Mouse (Mus musculus) kidney, postnatal 25 days (tissue): ENCODE measurements at regions not wholly inside any gene's neighbourhood (a gene's known extent, or its start where the extent isn't known, plus 50 kb on each side); places are given as distances from the start of the nearest gene placed in this dataset.

Experiments used
- DNase-seq, 2 experiments: peaks; one replicate each; pipeline ENCODE4 v3.0.0; 2021; ENCODE audit warnings: mixed read lengths in 2 of 2

- no peak for DNase-seq
Measured at GRCm38 (mm10) chr11:48098063-48098462, 109.3 kb upstream of the Sgcd start.

DNA sequence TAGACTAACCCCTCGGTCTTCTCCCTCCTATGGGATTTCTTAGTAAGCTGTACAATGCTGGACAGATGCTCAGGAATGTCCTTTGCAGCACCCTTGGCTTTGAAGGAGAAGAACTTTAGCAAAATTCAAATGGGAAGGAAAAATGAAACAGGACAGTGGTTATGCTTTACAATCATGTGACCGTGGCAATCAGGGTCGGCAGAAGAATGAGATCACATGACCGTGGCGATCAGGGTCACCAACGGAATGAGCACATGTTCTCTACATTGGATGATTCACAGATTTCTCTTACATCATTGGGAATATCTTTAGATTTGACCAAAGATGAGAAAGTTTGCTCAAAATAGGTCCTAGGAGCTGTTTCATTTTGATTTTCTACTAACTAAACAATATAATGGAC lies 108.7 kb upstream of the Sgcd start:
- no peak for DNase-seq

GRCm38 (mm10) chr11:48067072-48067471 lies 78.3 kb upstream of the Sgcd start:
- peak; percentile 37 to 44 for DNase-seq

DNA sequence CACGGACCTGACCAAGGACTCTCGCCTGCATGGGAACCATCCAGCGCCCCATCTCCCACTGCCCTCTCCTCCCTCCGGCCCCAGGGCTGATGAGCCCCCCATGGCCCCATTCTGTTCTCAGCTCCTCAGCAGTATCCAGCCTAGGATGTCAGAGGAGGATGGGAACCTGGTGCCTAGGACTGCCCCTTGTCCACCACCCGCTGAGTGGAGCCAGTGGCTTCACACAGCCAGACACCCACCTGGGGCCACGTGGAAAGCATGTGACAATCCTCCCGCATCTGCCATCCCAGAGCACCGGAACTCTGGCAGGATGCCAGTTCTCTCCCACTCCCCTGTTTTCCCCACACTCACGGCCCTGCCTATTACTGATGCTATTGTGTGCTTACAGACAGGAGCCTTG lies 75.0 kb upstream of the Sgcd start:
- peak in 1 of 2 experiments; percentile 23 for DNase-seq

- DNase-seq, result no peak
Measured at GRCm38 (mm10) chr11:48061501-48061900, 72.7 kb upstream of the Sgcd start.

DNA sequence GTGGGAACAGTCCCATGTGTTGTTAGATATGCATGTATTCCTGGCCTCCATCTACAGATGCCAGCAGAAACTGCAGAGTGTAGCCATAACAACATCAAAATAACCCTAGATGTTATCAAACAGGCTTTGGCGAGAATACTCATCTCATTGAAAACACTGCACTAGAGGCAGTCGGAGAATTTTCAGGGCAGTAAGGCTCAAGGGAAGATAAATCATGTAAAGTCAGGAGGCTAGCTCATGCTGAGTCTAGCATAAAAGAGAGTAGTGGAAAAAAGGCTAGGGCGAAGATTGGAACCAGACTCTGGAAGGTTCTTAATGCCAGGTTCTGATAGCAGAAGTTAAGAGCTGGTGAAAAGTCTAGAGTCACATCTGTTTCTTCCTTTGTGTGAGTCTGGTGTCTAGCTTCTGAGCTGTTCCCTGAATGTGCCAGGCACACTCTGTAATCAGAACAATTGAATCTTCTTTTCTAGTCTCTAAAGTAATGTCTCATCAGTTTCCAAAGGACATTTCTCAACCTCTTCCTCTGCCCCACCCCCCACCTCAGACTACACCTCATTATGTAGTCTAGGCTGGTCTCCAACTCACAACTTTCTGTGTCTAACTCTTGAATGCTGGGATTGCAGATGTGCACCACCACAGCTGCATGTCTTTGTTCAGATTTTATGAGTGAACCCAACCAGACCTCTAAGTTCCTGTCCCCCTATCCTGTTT lies 62.5 kb upstream of the Sgcd start:
- no peak for DNase-seq

DNA sequence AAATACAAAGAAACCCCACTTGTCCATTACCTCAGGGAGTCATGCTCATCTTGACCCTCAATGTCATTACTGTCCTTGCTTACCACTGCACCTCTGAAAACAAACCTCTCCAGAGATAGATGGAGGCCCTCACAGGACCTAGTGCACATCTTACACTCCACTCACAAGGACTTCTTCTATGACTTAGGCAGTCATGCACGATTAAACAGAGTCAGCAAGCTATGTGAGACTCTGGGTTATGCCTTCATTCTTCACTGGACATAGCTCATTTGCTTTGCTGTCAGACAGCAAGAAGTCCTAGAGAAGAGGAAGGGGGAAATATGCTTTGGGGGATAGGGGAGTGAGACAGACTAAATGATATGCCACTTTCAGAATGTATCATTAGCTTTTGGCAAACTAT lies 59.5 kb upstream of the Sgcd start:
- no peak for DNase-seq
